Mouse (Mus musculus) brain, embryonic 14.5 days (tissue): ENCODE data around the gene Hist1h2ac.

ENCODE experiments used
- CTCF ChIP-seq: fragments of 200-500 bp; IDR thresholded peaks from 2 replicates; pipeline ENCODE4 v1.5.1; 2012; ENCODE audit warnings: inconsistent platforms, mild to moderate bottlenecking, moderate library complexity, borderline replicate concordance; ENCODE audit not compliant: insufficient read depth, insufficient read length; ENCODE audit errors: extremely low read depth
- POLR2A ChIP-seq: fragments of 200-500 bp; IDR thresholded peaks from 2 replicates; pipeline ENCODE4 v1.6.1; 2012; ENCODE audit warnings: mild to moderate bottlenecking, inconsistent platforms, borderline replicate concordance; ENCODE audit not compliant: poor library complexity, insufficient read depth, insufficient read length, severe bottlenecking; ENCODE audit errors: extremely low read depth

DNA sequence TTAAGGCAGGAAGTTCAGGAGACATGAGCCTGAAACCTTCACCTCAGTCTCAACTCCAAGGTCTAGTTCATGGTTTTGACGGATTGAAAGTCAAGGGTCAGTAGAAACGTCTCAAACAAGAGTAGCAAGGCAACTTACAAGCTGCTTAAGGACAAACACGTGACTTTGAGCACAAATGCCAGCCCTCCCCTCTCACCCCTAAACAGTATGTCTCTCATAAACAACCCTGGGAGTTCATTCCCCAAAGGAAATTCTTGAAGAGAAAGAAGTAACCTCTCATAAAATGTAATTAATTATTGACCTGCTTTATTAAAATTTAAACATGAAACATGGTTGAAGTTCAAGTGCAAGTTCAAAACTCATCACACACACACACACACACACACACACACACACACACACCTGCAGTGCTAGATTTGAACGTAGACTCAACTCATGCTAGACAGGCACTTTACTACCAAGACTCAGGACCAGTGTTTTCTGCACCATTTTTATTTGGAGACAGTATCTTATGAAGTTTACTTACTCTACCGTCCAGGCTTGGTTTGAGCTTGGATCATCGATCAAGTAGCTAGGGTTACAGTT lies 10.2 kb upstream of the Hist1h2ac start:
- TF ChIP-seq CTCF (no peak), POLR2A (no peak)
